Mouse (Mus musculus): Measurements from ENCODE around the gene Sdk2. TPM values are rescaled to one million over a fixed set of nuclear protein-coding genes. Genes with fewer than 3 reads are reported as not detected.

The Sdk2 gene
- 2.7 and 2.9 TPM in 2 replicates for polyA plus RNA-seq (2015; fragmentation: Nextera tagmentation; extraction: Ambion mirVana)

DNA sequence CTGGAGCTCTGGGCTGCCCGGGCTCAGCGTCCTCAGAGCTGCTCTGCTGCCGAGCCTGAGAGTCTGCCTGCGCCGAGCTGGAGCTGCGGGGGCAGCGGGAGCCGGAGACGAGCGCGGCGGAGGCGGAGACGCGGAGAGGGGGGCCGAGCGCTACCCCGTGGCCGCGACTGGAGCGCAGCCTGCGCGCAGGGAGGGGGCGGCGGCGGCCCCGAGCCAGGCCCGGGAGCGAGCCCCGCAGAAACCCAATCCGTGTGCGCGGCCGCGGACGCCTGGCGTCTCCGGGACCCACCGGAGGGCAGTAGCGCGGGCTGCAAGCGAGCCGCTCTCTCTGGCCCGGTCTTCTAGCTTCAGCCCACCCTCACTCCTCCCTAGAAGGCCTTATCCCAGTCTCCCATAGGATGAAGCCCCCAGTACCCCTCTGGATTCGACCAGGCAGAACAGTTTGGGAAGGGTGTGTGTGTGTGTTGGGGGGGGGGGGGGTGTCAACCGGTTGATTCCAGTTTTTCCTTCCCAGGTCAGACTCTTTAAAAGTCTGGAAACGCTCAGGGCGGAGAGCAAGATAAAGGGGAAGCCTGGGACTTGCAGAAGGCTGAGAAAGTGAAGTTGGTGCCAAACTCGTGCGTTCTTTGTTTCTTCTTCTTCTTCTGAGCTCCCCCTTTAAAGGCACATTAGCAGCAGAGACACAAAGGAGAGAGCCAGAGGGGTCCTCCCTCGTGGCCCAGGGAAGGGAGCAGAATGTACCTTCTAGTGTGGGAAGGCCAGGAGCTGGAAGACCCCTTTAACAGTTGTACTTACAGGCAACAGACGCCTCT is at the start of gene Sdk2:
Gene Sdk2, minus strand, starts transcription at position 96 of the 812 bp plus-strand sequence.
- H3K4me3 ChIP-seq, result peak within 1 kb of the TSS; percentile 63
- H3K36me3 ChIP-seq, result no peaks in the 10 kb centered on the region
- no peaks in the 10 kb centered on the region for H3K9me3 ChIP-seq
- peak within 1 kb of the TSS; percentile 97 for H3K4me2 ChIP-seq
- H3K27ac ChIP-seq, result peak within 1 kb of the TSS; percentile 90
- peaks cover 79% of the 10 kb centered on the region for H3K27me3 ChIP-seq
- peaks cover 47% of the 10 kb centered on the region for H3K4me1 ChIP-seq
- peak; percentile 71 for ATAC-seq (ENCODE audit: borderline replicate concordance, extremely low read depth, low FRiP score, low TSS enrichment)
- peak within 1 kb of the TSS; percentile 69 for H3K9ac ChIP-seq
- 2% methylated on average over 51 of the region's 52 CpGs for WGBS

DNA sequence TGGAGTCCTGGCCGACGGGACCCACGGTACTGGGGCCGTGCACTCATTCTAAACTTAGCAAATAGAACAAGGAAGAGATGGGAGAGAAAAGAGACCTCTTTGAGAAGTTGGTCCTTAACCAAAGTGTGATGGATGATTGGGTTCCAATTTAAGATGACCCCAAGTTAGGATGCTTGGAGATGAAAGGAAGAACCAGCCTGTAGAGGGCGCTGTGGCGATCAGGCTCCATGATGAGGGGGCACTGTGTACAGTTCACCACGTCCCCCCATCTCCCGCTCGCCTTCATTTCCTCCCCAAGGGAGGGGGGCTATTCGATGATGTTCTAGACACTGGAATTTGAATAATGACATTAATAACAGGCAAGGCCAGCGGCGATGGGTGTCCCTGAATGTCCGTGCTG is 48.2 kb upstream of the Sdk2 start:
- Histone ChIP-seq H3K27ac (no peak overlapping the region), H3K4me2 (no peak overlapping the region), H3K4me1 (no peaks in the 10 kb centered on the region), H3K36me3 (no peaks in the 10 kb centered on the region), H3K9ac (no peak overlapping the region), H3K9me3 (no peaks in the 10 kb centered on the region), H3K27me3 (no peaks in the 10 kb centered on the region), H3K4me3 (no peak overlapping the region)
- no peak for ATAC-seq (ENCODE audit: borderline replicate concordance, extremely low read depth, low FRiP score, low TSS enrichment)
- 74% methylated on average over 13 of the region's 13 CpGs for WGBS

DNA sequence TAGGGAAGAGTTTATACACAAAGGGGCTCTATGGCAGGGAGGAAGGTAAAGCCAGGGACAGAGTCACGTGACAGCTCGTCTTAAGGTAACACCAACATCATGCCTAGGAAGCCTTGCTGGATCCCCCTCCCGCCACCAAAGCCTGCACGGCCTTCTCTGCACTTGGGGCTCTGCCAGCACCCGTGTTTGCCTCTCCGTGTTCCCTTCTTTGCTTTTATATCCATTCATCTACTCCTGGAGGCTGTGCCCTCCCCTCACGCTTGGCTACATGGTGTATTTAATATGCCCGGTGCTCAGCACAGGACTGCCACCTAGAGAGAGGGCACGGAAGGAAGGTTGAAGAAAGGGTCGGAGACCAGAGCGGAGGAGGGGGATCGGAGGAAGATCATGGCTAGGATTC is 47.8 kb upstream of the Sdk2 start:
- H3K4me1 ChIP-seq, result no peaks in the 10 kb centered on the region
- no peak overlapping the region for H3K27ac ChIP-seq
- H3K9ac ChIP-seq, result no peak overlapping the region
- no peaks in the 10 kb centered on the region for H3K27me3 ChIP-seq
- no peak overlapping the region for H3K4me2 ChIP-seq
- 58% methylated on average over 12 of the region's 12 CpGs for WGBS
- H3K9me3 ChIP-seq, result no peaks in the 10 kb centered on the region
- H3K36me3 ChIP-seq, result no peaks in the 10 kb centered on the region
- no peak for ATAC-seq (ENCODE audit: borderline replicate concordance, extremely low read depth, low FRiP score, low TSS enrichment)
- H3K4me3 ChIP-seq, result no peak overlapping the region

DNA sequence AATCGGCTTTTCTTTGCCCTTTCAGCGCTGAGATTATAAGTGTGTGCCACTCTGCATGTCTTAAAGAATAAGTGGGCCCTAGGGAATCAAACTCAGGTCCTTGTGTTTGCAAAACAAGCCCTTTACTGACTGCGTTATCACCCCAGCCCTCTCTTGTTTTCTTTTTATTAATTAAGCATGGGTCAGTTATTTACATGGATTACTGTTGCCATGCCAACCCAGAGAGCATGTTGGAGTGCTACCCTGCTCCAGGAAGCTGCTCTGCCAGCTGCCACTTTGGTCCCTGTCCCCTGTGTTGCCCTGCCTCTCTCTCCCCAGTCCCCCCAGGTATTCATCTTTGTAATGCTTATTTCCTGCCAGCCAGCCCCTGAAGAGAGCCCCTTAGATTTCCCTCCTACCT is 44.0 kb upstream of the Sdk2 start:
- H3K9me3 ChIP-seq, result no peaks in the 10 kb centered on the region
- H3K9ac ChIP-seq, result no peak overlapping the region
- no peak overlapping the region for H3K27ac ChIP-seq
- H3K4me2 ChIP-seq, result no peak overlapping the region
- ATAC-seq (ENCODE audit: borderline replicate concordance, extremely low read depth, low FRiP score, low TSS enrichment), result no peak
- no peaks in the 10 kb centered on the region for H3K4me1 ChIP-seq
- 57% methylated on average over 3 of the region's 3 CpGs for WGBS
- H3K4me3 ChIP-seq, result no peak overlapping the region
- no peaks in the 10 kb centered on the region for H3K36me3 ChIP-seq
- no peaks in the 10 kb centered on the region for H3K27me3 ChIP-seq

DNA sequence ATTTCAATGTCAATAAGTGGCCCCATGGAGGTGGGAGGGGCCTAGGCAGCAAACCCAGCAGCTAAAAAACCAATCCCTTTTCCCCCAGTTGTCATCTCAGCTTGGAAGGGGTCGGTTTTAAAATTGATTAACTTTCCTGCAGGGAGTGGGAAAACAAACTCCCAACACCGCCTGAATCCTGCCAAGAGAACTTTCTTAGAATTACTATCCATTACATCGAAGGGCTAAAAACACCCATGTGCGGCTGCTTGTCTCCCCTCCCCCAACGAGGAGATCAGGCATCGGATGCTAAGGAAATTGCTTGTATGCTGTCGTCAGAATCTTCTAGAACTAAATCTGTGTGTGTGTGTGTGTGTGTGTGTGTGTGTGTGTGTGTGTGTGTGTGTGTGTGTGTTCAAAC is 26.8 kb upstream of the Sdk2 start:
- Histone ChIP-seq H3K9ac (no peak overlapping the region), H3K4me1 (no peaks in the 10 kb centered on the region), H3K36me3 (no peaks in the 10 kb centered on the region), H3K27me3 (no peaks in the 10 kb centered on the region), H3K4me2 (no peak overlapping the region), H3K4me3 (no peak overlapping the region), H3K9me3 (no peaks in the 10 kb centered on the region), H3K27ac (no peak overlapping the region)
- 35% methylated on average over 7 of the region's 7 CpGs for WGBS
- ATAC-seq (ENCODE audit: borderline replicate concordance, extremely low read depth, low FRiP score, low TSS enrichment), result no peak

DNA sequence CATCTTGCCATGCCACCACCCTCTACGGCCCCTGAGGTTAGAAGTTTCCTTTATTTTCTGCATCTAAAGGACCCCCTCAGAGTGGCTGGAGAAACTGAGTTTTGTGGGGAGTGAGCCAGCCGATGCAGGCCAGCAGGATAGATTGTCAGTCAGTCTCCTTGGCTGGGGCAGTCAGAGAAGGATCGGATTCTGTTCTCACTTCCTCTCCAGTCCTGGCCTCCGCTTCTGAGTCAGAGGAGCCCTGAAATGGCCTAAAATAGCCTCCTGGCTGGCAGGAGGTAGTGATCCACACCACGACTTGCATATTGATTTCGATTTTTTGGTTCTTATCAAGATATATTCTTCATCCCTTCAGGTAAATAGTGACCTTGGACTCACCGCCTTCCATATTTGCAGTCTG is 26.3 kb upstream of the Sdk2 start:
- ATAC-seq (ENCODE audit: borderline replicate concordance, extremely low read depth, low FRiP score, low TSS enrichment), result no peak
- Histone ChIP-seq H3K4me1 (no peaks in the 10 kb centered on the region), H3K27ac (no peak overlapping the region), H3K9ac (no peak overlapping the region), H3K4me2 (no peak overlapping the region), H3K9me3 (no peaks in the 10 kb centered on the region), H3K36me3 (no peaks in the 10 kb centered on the region), H3K27me3 (no peaks in the 10 kb centered on the region), H3K4me3 (no peak overlapping the region)
- 60% methylated on average over 7 of the region's 7 CpGs for WGBS

DNA sequence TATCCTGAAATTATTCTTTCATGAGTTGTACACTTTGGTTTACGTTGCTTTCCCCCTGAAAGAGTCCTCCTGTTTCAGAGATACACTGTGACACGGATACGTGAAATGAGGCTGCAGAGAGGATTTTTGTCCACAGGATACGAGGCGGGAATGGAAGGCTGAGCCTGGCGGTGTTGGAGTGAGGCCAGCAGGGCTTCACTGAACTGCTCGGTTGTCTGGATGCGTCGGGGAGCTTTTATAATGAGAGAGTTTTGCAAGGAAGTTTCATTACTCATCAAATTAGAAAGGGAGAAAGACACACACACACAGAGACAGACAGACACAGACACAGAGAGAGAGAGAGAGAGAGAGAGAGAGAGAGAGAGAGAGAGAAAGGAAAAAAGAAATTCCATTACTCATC is 13.8 kb upstream of the Sdk2 start:
- Histone ChIP-seq H3K4me2 (no peak overlapping the region), H3K9me3 (no peaks in the 10 kb centered on the region), H3K4me1 (no peaks in the 10 kb centered on the region), H3K9ac (no peak overlapping the region), H3K36me3 (no peaks in the 10 kb centered on the region), H3K27me3 (no peaks in the 10 kb centered on the region), H3K4me3 (no peak overlapping the region), H3K27ac (no peak overlapping the region)
- WGBS, result 45% methylated on average over 9 of the region's 9 CpGs
- no peak for ATAC-seq (ENCODE audit: borderline replicate concordance, extremely low read depth, low FRiP score, low TSS enrichment)

DNA sequence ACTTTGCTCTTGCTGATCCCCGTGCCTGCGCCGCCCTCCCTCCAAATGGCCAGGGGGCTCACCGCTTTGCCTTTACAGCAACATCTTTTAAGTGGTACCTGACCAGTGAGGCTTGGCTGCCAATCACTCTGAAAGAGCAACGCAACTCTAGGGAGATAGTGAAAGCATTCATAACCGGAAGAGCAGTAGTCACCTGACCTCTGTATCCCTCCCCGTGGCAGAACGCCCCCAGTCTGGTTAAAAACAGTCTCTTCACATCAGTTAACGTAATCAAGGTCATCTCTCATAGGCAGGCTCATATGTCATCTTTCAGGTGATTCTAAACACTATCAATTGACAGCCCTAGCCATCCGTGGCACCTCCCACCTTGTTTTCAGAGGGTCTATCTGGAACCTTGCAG is 5.8 kb upstream of the Sdk2 start:
- Histone ChIP-seq H3K9ac (no peak overlapping the region), H3K4me3 (no peak overlapping the region), H3K4me2 (no peak overlapping the region), H3K27ac (no peak overlapping the region), H3K27me3 (peaks cover 41% of the 10 kb centered on the region; the same call in 1 of the 2 replicates), H3K4me1 (0 out of 2 replicates have a peak, but pooled peaks cover 4% of the 10 kb centered on the region), H3K9me3 (no peaks in the 10 kb centered on the region), H3K36me3 (no peaks in the 10 kb centered on the region)
- no peak for ATAC-seq (ENCODE audit: borderline replicate concordance, extremely low read depth, low FRiP score, low TSS enrichment)
- 71% methylated on average over 10 of the region's 10 CpGs for WGBS

DNA sequence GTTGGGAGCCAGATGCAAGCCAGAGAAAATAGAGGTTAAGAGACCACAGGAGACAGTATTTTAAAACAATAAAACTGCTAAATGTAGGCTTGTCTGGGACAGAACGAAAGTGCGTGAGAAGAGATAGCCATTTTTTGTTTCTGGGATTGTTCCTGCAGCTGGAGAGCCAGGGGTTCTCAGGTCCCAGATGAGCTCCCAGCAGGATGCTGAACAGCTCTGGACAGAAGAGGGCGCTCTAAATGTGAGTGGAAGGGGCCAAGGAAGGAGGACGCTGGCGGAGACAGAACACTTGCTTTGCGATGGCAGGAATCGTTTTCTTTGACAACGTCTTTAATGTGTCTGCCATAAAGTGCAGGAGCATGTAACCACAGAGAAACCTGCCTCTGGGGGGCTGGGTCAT is 5.2 kb upstream of the Sdk2 start:
- Histone ChIP-seq H3K4me2 (no peak overlapping the region), H3K36me3 (no peaks in the 10 kb centered on the region), H3K27ac (no peak overlapping the region), H3K9ac (no peak overlapping the region), H3K4me1 (peaks cover 10% of the 10 kb centered on the region), H3K27me3 (peaks cover 48% of the 10 kb centered on the region), H3K4me3 (no peak overlapping the region), H3K9me3 (no peaks in the 10 kb centered on the region)
- 22% methylated on average over 8 of the region's 8 CpGs for WGBS
- no peak for ATAC-seq (ENCODE audit: borderline replicate concordance, extremely low read depth, low FRiP score, low TSS enrichment)

DNA sequence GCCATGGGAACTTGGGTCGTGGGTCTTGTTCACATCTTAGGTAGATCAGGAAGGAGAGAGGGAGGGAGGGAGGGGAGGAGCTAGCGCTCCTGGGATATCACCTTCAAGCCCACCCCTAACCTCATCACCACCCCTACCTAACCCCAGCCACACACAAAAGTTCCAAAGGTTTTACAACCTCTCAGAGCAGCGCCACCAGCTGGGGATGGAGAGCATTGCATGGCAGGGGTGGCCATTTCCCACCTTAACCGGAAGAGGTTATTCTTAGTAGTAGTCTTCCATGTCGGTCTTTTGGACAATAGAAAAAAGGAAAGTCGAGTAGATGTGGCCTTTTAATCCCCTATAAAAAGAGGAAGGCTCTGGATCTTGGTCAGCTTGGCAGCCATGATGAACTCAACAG is 4.0 kb upstream of the Sdk2 start:
- no peak overlapping the region for H3K9ac ChIP-seq
- no peaks in the 10 kb centered on the region for H3K9me3 ChIP-seq
- H3K4me2 ChIP-seq, result no peak overlapping the region
- 62% methylated on average over 6 of the region's 6 CpGs for WGBS
- ATAC-seq (ENCODE audit: borderline replicate concordance, extremely low read depth, low FRiP score, low TSS enrichment), result no peak
- H3K4me3 ChIP-seq, result no peak overlapping the region
- no peaks in the 10 kb centered on the region for H3K36me3 ChIP-seq
- H3K27ac ChIP-seq, result no peak overlapping the region
- H3K4me1 ChIP-seq, result peaks cover 18% of the 10 kb centered on the region
- peaks cover 59% of the 10 kb centered on the region for H3K27me3 ChIP-seq

DNA sequence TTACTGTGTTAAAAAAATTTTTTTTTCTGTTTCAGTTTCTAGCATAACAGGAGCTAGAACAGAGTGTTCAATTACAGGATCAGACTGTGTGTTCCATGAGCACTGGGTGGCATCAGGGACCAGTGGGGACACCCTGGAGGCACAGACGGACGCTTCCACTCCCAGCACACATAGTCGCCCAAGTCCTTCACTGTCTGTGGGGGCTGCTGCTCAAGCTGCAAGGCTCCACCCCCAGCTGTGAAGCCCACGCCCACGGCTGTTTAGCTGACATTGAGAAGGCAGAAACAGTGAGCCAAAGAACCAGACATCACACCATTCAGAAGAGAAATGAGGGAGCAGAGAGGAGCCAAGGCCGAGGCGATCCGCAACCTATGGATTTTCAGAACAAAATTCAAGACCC is 3.3 kb upstream of the Sdk2 start:
- Histone ChIP-seq H3K27me3 (peaks cover 66% of the 10 kb centered on the region), H3K9ac (no peak overlapping the region), H3K4me3 (no peak overlapping the region), H3K9me3 (no peaks in the 10 kb centered on the region), H3K4me1 (peaks cover 25% of the 10 kb centered on the region), H3K4me2 (no peak overlapping the region), H3K27ac (no peak overlapping the region), H3K36me3 (no peaks in the 10 kb centered on the region)
- 66% methylated on average over 8 of the region's 8 CpGs for WGBS
- ATAC-seq (ENCODE audit: borderline replicate concordance, extremely low read depth, low FRiP score, low TSS enrichment), result no peak

DNA sequence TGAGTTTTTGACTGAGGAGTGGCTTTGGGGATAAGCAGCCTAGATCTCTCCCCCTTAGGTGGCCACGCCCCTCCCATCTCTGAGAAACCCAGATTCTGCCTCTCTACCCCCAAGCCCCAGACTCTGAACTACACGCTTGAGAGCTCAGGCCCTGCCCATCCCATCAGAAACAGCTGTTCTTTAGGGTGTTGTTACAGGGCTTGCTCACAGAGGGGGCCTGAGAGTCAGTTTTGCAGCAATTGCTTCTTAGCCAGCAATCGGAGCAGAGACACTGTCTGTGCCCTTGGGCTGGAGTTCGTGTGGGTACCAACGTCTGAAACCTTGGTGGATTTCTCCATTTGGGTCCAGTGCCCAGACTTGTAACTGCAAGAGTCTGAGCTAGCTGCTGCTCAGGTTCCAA is 1.5 kb upstream of the Sdk2 start:
- 0 out of 2 replicates have a peak overlapping the region, but pooled peaks have one; percentile 18 for H3K27ac ChIP-seq

More for the DNA sequence above, 1.5 kb upstream of the Sdk2 start:
- Histone ChIP-seq H3K4me1 (peaks cover 40% of the 10 kb centered on the region), H3K4me2 (0 out of 2 replicates have a peak overlapping the region, but pooled peaks have one; percentile 97), H3K4me3 (no peak overlapping the region), H3K9ac (no peak overlapping the region), H3K27me3 (peaks cover 79% of the 10 kb centered on the region), H3K9me3 (no peaks in the 10 kb centered on the region), H3K36me3 (no peaks in the 10 kb centered on the region)
- peak; percentile 29; the same call in 1 of the 2 replicates for ATAC-seq (ENCODE audit: borderline replicate concordance, extremely low read depth, low FRiP score, low TSS enrichment)
- WGBS, result 2% methylated on average over 5 of the region's 5 CpGs

Measured in lung, embryonic 15.5 days (tissue).